Mouse (Mus musculus) bone marrow macrophage, adult 2 months (primary cell): Measurements from ENCODE around the gene Asap3. TPM values are rescaled to one million over a fixed set of nuclear protein-coding genes. Genes with fewer than 3 reads are reported as not detected.

ENCODE experiments used
- H3K27ac ChIP-seq: 2 replicates; pipeline ENCODE4 v1.5.1; 2012; ENCODE audit warnings: low read depth, low read length; ENCODE audit not compliant: insufficient read depth
- H3K4me1 ChIP-seq: 2 replicates; pipeline ENCODE4 v1.6.1; 2012; ENCODE audit warnings: low read length; ENCODE audit not compliant: control insufficient read depth, insufficient read depth
- H3K4me3 ChIP-seq: 2 replicates; pipeline ENCODE4 v1.5.1; 2012; ENCODE audit warnings: mild to moderate bottlenecking, low read length, moderate library complexity; ENCODE audit not compliant: insufficient read depth
- CTCF ChIP-seq: IDR thresholded peaks from 2 replicates; pipeline ENCODE4 v1.5.1; 2012; ENCODE audit warnings: low read depth, mild to moderate bottlenecking, low read length, moderate library complexity
- POLR2A ChIP-seq: IDR thresholded peaks from 2 replicates; pipeline ENCODE4 v1.6.1; 2012; ENCODE audit warnings: mild to moderate bottlenecking, low read depth, low read length, borderline replicate concordance
- polyA plus RNA-seq: library from polyadenylated mRNA; stranded (reverse); fragments of >200 nt; gene quantifications from 2 replicates; pipeline ENCODE4 v1.2.4, GENCODE M21; 2012; ENCODE audit not compliant: missing spikeins, insufficient read depth, insufficient read length

Gene Asap3
- polyA plus RNA-seq, 1 experiment = 0.78 TPM

GRCm38 (mm10) chr4:136172542-136173209 lies 33.5 kb upstream of the Asap3 start:
- Histone ChIP-seq H3K27ac (peak overlapping the region; percentile 69), H3K4me3 (peak overlapping the region; percentile 95), H3K4me1 (peaks cover 39% of the 10 kb centered on the region)
- TF ChIP-seq CTCF (no peak), POLR2A (no peak)

DNA sequence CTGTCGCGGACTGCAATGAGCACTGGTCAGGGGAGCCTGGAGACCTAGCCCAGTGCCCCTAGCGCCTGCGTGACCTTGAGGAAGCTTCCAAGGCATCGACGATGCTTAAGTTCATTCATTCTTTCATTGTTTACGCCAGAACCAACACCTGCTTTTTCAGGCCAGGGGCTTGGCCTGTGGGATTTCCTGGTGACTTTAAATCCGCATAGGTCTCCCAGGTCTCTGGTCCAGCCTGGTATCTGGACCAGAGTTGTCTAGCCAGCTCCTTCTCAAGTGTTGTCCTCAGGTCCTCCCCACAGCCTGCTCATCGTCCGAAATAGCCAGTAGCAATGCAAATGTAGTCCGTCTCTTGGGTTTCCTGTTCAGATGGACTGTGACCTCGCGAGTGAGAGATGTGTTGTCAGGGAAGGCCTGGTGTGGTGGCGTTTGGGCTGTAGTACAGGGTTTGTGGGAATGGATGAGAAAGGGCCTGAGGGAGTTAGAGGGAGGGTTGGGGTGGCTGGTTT lies 32.9 kb upstream of the Asap3 start:
- Histone ChIP-seq H3K4me1 (peaks cover 44% of the 10 kb centered on the region), H3K27ac (peak overlapping the region; percentile 69), H3K4me3 (peak overlapping the region; percentile 95)
- TF ChIP-seq POLR2A = no peak
- no peak for TF ChIP-seq CTCF

GRCm38 (mm10) chr4:136174216-136175193 lies 31.7 kb upstream of the Asap3 start:
- peaks cover 55% of the 10 kb centered on the region for H3K4me1 ChIP-seq
- TF ChIP-seq CTCF (no peak), POLR2A (no peak)
- H3K4me3 ChIP-seq = peak overlapping the region; percentile 95
- H3K27ac ChIP-seq = peak overlapping the region; percentile 69

DNA sequence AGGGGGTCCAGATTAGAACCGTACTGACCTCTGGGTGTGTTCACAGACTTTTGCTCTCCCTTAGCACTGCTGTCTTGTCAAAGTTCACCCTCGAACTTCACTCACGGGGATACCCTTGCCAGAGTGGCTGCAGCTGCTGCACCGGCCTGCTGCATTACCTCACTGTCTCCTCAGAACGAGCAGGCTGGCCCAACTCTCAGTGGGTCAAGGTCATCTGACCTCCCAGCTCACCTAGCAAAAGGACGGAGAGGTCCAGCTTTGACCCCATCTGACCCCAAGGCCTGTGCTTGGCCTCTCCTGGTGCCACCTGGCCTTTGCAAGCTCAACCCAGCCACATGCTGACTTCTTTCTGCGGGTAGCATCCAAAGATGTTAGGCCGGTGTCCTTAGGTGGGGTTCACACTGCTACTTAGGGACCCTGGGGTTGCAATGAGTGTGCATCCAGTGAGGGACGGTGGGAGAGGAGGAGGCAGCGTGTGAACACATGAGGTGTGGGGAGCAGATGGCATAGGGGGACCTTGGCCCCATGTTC lies 30.1 kb upstream of the Asap3 start:
- Histone ChIP-seq H3K27ac (no peak overlapping the region), H3K4me1 (peaks cover 70% of the 10 kb centered on the region), H3K4me3 (no peak overlapping the region)
- TF ChIP-seq CTCF (no peak), POLR2A (no peak)

DNA sequence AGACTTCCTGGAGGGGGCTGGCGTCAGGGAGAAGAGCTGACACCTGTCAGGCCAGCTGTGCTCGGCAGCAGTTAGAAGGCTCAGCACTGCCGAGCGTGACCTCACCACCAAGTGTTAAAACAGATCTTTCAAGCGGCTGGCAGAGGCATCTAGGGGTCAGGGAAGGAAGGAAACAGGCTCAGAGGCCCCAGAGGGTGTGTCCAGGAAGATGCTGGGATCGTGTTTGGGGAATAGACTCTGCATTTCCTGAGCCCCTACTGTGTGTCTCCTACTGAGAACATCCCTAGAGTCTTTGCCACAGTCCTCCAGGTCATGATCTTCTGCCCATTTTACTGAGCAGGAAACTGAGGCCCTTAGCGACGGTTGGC lies 28.9 kb upstream of the Asap3 start:
- TF ChIP-seq POLR2A = no peak
- no peak for TF ChIP-seq CTCF
- 0 out of 2 replicates have a peak overlapping the region, but pooled peaks have one; percentile 0 for H3K4me3 ChIP-seq
- H3K4me1 ChIP-seq = peaks cover 67% of the 10 kb centered on the region
- H3K27ac ChIP-seq = peak overlapping the region; percentile 81

DNA sequence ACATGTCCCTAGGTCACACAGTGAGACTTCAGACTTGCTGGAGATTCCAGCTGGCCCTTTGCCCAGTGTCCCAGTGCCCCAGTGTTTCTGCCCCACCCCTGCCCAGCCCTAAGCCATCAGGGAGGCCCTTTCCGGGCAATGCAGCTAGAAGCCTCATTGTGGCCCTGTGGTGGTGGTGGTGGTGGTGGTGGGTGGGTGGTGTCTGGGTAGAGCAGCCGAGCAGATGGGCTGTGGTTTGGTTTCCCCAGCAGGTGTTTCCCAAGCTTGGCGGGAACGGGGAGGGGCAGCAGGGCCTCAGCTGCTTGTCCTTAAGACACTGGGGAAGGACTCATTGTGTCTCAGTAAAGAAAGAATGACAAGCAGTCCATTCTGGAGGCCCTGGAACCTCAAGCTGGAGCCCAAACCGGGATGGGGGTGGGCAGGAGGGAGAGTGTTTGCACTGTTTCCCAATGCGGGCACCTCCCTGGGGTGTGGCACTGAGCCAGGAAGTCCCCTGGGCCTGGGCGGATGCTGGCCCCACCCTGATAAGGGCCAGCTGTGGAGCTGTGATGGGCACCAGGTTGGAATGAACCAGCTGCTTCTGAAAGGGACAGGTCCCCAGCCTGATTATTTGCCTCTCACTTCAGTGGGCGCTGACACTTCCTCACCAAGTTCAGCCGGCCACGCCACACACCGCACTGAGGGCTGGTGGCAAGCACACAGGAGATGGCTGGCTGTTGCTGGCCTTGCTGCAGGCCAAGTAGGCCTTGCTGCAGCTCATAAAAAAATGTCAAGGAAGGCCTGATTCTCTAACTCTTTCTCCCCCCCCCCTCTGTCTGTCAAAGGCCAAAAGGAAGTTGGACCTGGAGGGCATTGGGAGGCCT lies 28.3 kb upstream of the Asap3 start:
- TF ChIP-seq POLR2A (no peak), CTCF (no peak)
- Histone ChIP-seq H3K4me1 (peaks cover 67% of the 10 kb centered on the region), H3K27ac (peak overlapping the region; percentile 81), H3K4me3 (0 out of 2 replicates have a peak overlapping the region, but pooled peaks have one; percentile 0)

GRCm38 (mm10) chr4:136178475-136178921 lies 27.7 kb upstream of the Asap3 start:
- Histone ChIP-seq H3K27ac (peak overlapping the region; percentile 81), H3K4me3 (no peak overlapping the region)
- TF ChIP-seq POLR2A (no peak), CTCF (no peak)

DNA sequence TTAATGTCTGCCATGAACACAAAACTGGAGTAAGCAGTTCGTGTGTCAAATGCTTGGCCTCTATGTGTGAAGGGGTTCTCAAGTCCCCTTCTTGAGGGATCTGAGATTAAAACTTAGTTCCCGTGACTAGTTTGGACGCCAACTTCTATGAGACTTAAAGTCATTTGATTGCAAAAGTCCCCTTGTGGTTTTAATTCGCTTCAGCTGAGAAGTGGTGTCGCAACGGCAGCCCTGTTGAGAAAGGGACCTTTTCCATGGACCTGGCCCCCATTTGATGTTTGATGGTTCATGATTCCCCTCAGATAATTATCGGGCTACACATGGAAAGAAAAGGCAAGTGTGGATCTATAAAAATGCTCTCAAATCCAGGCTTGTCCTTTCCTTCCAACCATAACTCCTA lies 26.7 kb upstream of the Asap3 start:
- TF ChIP-seq POLR2A = no peak
- TF ChIP-seq CTCF = no peak
- H3K4me1 ChIP-seq = peaks cover 68% of the 10 kb centered on the region
- no peak overlapping the region for H3K4me3 ChIP-seq
- H3K27ac ChIP-seq = peak overlapping the region; percentile 81

More at GRCm38 (mm10) chr4:136178475-136178921, 27.7 kb upstream of the Asap3 start:
- peaks cover 70% of the 10 kb centered on the region for H3K4me1 ChIP-seq

DNA sequence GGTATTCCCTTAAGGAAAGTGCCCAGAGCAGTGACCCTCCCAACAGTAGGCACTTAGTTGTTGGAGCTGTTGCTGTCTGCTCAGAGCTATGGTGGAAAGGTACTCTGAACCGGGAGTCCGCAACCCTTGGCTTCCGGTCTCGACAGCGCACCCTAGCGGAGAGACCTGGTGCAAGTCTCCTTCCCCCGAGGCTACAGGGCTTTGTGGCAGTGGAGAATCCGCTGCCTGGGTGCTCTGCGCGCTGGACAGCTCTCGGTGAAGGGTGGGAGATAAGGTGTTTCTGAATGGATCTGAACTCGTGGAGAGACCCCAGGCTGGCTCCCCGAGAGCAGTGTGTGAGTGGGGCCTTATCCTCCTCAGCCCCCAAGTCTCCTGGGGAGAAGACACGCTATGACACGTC lies 26.2 kb upstream of the Asap3 start:
- no peak overlapping the region for H3K4me3 ChIP-seq
- peak overlapping the region; percentile 81 for H3K27ac ChIP-seq
- TF ChIP-seq POLR2A = no peak
- TF ChIP-seq CTCF = peak; percentile 61
- peaks cover 69% of the 10 kb centered on the region for H3K4me1 ChIP-seq
